Mouse (Mus musculus) v-Abl transformed pro-B cells (cell line): Measurements from ENCODE around the gene Otop3.
"Not testable (repeated sequence)": the region's sequence is repeated elsewhere in the genome, so short reads cannot be mapped to it uniquely, and the experiment has no call there.

Experiments used
- in situ Hi-C, 2 experiments: fragments of 400-800 bp; cut with MboI; formaldehyde crosslinking; loops; one replicate each; pipeline ENCODE4 v1.15.1; 2025; ENCODE audit not compliant: unreplicated experiment in 2 of 2

The Otop3 gene

GRCm38 (mm10) chr11:115383701-115384474 lies 49.4 kb downstream of the Otop3 start:
- in situ Hi-C loops, result no loop called here

GRCm38 (mm10) chr11:115384587-115384986 lies 50.1 kb downstream of the Otop3 start:
- in situ Hi-C loops, result no loop called here

- in situ Hi-C loops, result not testable (repeated sequence)
Observed at GRCm38 (mm10) chr11:115386859-115387258, 52.3 kb downstream of the Otop3 start.

GRCm38 (mm10) chr11:115391358-115391757 lies 56.8 kb downstream of the Otop3 start:
- in situ Hi-C loops, result no loop called here

GRCm38 (mm10) chr11:115393721-115394325 lies 59.3 kb downstream of the Otop3 start:
- in situ Hi-C loops, result no loop called here
